Mouse (Mus musculus) limb, embryonic 11.5 days (tissue): ENCODE results near the gene Cdk13. TPM values are rescaled to one million over a fixed set of nuclear protein-coding genes. Genes with fewer than 3 reads are reported as not detected.

Experiments used
- ATAC-seq: fragments of 200-750 bp; cut with Nextera tagmentation; 2 replicates; pipeline ENCODE4 v1.8.0; 2017; ENCODE audit warnings: low read depth; ENCODE audit not compliant: insufficient number of reproducible peaks, low FRiP score, low TSS enrichment
- DNase-seq: peaks from one replicate; pipeline ENCODE4 v3.0.0-alpha.2; 2015; ENCODE audit warnings: low spot score
- H3K27ac ChIP-seq: fragments of 300-500 bp; sonication (generic); replicated peaks from 2 replicates; pipeline ENCODE4 v1.5.1; 2014; ENCODE audit warnings: low read depth, mild to moderate bottlenecking, low read length
- H3K27me3 ChIP-seq: fragments of 300-500 bp; sonication (generic); 2 replicates; pipeline ENCODE4 v1.6.1; 2014; ENCODE audit warnings: mild to moderate bottlenecking, low read length, mixed read lengths; ENCODE audit not compliant: control insufficient read depth, insufficient read depth
- H3K36me3 ChIP-seq: fragments of 300-500 bp; sonication (generic); 2 replicates; pipeline ENCODE4 v1.6.1; 2014; ENCODE audit warnings: mild to moderate bottlenecking, low read length, moderate library complexity, mixed read lengths; ENCODE audit not compliant: control insufficient read depth, insufficient read depth
- H3K4me1 ChIP-seq: fragments of 300-500 bp; sonication (generic); 2 replicates; pipeline ENCODE4 v1.6.1; 2014; ENCODE audit warnings: low read length, mixed read lengths; ENCODE audit not compliant: control insufficient read depth, insufficient read depth
- H3K4me2 ChIP-seq: fragments of 300-500 bp; sonication (generic); 2 replicates; pipeline ENCODE4 v1.6.1; 2014; ENCODE audit warnings: low read depth, mild to moderate bottlenecking, moderate library complexity; ENCODE audit not compliant: severe bottlenecking
- H3K4me3 ChIP-seq: fragments of 300-500 bp; sonication (generic); 2 replicates; pipeline ENCODE4 v1.5.1; 2014; ENCODE audit warnings: low read depth, low read length
- H3K9ac ChIP-seq: fragments of 300-500 bp; sonication (generic); 2 replicates; pipeline ENCODE4 v1.6.1; 2014; ENCODE audit warnings: mild to moderate bottlenecking, low read length
- H3K9me3 ChIP-seq: fragments of 300-500 bp; sonication (generic); 2 replicates; pipeline ENCODE4 v1.6.1; 2016; ENCODE audit warnings: low read length; ENCODE audit not compliant: control insufficient read depth
- WGBS: fragments of 180-500 bp; shearing (Covaris S2); extraction: QIAGEN DNeasy Blood & Tissue Kit; methylation state at CpG from one replicate; pipeline ENCODE4 v1.1.7; 2014; 5-methylcytosine and 5-hydroxymethylcytosine counted together
- polyA plus RNA-seq: library from polyadenylated mRNA; unstranded; fragments of >200 nt; fragmentation: Nextera tagmentation; extraction: Ambion mirVana; gene quantifications from 2 replicates; pipeline ENCODE4 v1.2.1, GENCODE M21; 2014

Gene Cdk13
- polyA plus RNA-seq, 1 experiment from 2014 or later, result 18.1 TPM

DNA sequence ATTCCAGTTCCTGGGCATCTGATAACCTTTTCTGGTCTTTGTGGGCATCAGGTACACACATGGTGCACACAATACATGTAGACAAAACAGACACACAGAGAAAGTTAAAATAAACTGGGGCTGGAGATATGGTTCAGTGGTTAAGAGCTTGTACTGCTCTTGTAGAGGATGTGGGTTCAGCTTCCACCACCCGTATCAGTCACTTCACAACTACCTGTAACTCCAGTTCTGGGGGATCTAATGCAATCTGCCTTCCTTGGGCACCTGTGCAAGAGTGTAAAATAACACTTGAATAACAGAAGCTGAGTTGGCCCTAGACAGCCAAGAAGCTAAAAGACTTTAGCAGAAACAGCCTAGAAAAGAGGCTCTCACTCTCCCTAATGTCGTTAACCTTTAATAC is 12.3 kb upstream of the Cdk13 start:
- no peaks in the 10 kb centered on the region for H3K9me3 ChIP-seq
- ATAC-seq, result no peak
- no peak overlapping the region for H3K4me2 ChIP-seq
- no peak overlapping the region for H3K27ac ChIP-seq
- H3K36me3 ChIP-seq, result no peaks in the 10 kb centered on the region
- no peaks in the 10 kb centered on the region for H3K27me3 ChIP-seq
- no peak overlapping the region for H3K4me3 ChIP-seq
- DNase-seq, result no peak
- no peak overlapping the region for H3K9ac ChIP-seq
- no peaks in the 10 kb centered on the region for H3K4me1 ChIP-seq
- WGBS, result 99% methylated on average over 2 of the region's 2 CpGs

DNA sequence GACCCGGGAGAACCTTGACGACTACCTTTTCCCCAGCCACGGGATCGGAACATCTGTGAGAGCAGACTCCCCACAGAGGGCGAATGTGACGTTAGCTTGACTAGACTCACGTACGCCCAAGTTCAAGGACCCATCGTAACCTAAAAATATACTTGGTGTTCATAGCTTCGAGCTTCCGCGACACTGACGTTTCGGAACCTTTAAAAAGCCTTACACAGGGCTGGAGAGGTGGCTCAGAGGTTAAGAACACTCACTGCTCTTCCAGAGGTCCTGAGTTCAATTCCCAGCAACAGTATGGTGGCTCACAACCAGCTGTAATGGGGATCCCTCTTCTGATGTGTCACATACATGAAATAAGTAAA is 698 bp upstream of the Cdk13 start:
- ATAC-seq (0 out of 2 replicates have a peak, but pooled peaks have one; percentile 2), DNase-seq (no peak)
- no peaks in the 10 kb centered on the region for H3K27me3 ChIP-seq
- H3K4me2 ChIP-seq, result peak overlapping the region; percentile 40
- H3K9me3 ChIP-seq, result 0 out of 2 replicates have a peak, but pooled peaks cover 2% of the 10 kb centered on the region
- H3K4me3 ChIP-seq, result peak overlapping the region; percentile 97
- H3K27ac ChIP-seq, result peak overlapping the region; percentile 94; the same call in 1 of the 2 replicates
- peak overlapping the region; percentile 59 for H3K9ac ChIP-seq
- 1% methylated on average over 14 of the region's 14 CpGs for WGBS
- no peaks in the 10 kb centered on the region for H3K36me3 ChIP-seq
- peaks cover 3% of the 10 kb centered on the region; the same call in 1 of the 2 replicates for H3K4me1 ChIP-seq

GRCm38 (mm10) chr13:17804058-17804841 is 647 bp downstream of the Cdk13 start:
- Histone ChIP-seq H3K36me3 (no peaks in the 10 kb centered on the region), H3K4me3 (peak overlapping the region; percentile 97), H3K4me1 (peaks cover 3% of the 10 kb centered on the region; the same call in 1 of the 2 replicates), H3K27me3 (no peaks in the 10 kb centered on the region), H3K27ac (peak overlapping the region; percentile 94), H3K9me3 (0 out of 2 replicates have a peak, but pooled peaks cover 2% of the 10 kb centered on the region), H3K4me2 (peak overlapping the region; percentile 85), H3K9ac (peak overlapping the region; percentile 95)
- WGBS, result under 1% methylated on average over 85 of the region's 105 CpGs
- DNase-seq (peak; percentile 73), ATAC-seq (peak; percentile 44)

DNA sequence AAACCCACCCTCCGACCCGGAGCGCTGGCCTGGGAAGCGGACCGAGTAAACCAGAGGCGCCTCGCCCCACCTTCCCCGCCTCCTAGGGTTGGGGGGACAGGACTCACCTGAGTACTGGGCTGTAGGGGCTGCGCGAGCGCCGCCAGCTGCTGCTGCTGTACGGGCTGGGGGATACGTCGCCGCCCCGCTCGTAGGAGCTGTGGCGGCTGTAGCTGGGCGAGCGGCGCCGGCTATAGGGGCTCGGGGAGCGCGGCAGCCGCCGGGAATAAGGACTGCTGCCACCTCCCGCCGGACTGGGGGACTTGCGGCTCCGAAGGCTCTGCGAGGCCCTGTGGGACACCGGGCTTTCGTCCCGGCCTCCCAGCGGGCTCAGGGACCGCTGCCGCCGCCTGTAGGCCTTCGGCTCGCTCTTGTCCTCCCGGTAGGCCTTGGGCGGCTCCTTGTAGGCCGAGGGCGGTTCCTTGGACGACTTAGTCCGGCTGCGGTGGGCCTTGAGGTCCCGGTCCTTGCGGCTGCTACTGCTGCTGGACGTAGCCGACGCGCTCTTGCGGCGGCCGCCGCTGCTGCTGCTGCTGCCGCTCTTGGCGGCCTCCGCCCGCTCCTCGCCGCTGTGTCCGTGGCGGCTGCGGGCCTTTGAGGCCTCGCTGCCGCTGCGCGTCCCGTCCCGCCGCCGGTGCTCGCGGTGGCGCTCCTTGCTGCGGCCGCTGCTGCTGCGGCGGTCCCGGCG is 1.4 kb downstream of the Cdk13 start:
- H3K9me3 ChIP-seq, result 0 out of 2 replicates have a peak, but pooled peaks cover 2% of the 10 kb centered on the region
- H3K9ac ChIP-seq, result peak overlapping the region; percentile 95
- no peaks in the 10 kb centered on the region for H3K27me3 ChIP-seq
- peak overlapping the region; percentile 97 for H3K4me3 ChIP-seq
- H3K4me2 ChIP-seq, result peak overlapping the region; percentile 85
- WGBS, result under 1% methylated on average over 78 of the region's 85 CpGs
- H3K36me3 ChIP-seq, result no peaks in the 10 kb centered on the region
- H3K4me1 ChIP-seq, result peaks cover 3% of the 10 kb centered on the region; the same call in 1 of the 2 replicates
- peak; percentile 55 for ATAC-seq
- H3K27ac ChIP-seq, result peak overlapping the region; percentile 94
- peak; percentile 80 for DNase-seq

DNA sequence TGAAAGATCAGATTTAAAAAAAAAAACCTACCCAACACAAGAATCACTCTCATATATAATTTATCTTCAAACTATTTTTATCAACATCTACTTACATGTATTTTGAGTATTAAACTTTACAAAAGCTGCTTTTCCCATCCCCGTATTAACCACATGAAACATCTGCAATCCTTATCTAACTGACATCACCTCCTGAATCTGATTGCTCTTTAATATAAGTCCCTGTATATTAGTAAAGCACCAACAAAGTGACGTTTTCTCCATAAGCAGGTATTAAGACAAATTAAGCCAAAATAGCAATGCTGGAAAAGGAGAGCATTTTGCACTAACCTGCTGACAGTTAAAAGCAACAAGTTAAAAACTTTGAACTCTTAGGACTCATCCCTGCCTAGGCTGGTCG is 2.0 kb downstream of the Cdk13 start:
- ATAC-seq (no peak), DNase-seq (no peak)
- Histone ChIP-seq H3K9ac (peak overlapping the region; percentile 95), H3K4me3 (peak overlapping the region; percentile 97), H3K4me2 (peak overlapping the region; percentile 85), H3K36me3 (no peaks in the 10 kb centered on the region), H3K27me3 (no peaks in the 10 kb centered on the region), H3K4me1 (peaks cover 3% of the 10 kb centered on the region; the same call in 1 of the 2 replicates), H3K27ac (peak overlapping the region; percentile 94; the same call in 1 of the 2 replicates), H3K9me3 (0 out of 2 replicates have a peak, but pooled peaks cover 2% of the 10 kb centered on the region)
- WGBS, result 13% methylated on average over 3 of the region's 3 CpGs

GRCm38 (mm10) chr13:17799735-17800134 is 5.2 kb downstream of the Cdk13 start:
- H3K27ac ChIP-seq, result no peak overlapping the region
- no peak for ATAC-seq
- H3K4me1 ChIP-seq, result peaks cover 3% of the 10 kb centered on the region; the same call in 1 of the 2 replicates
- no peaks in the 10 kb centered on the region for H3K36me3 ChIP-seq
- H3K27me3 ChIP-seq, result no peaks in the 10 kb centered on the region
- no peak for DNase-seq
- H3K9me3 ChIP-seq, result 0 out of 2 replicates have a peak, but pooled peaks cover 2% of the 10 kb centered on the region
- no peak overlapping the region for H3K4me3 ChIP-seq
- no peak overlapping the region for H3K9ac ChIP-seq
- 93% methylated on average over 2 of the region's 2 CpGs for WGBS
- no peak overlapping the region for H3K4me2 ChIP-seq

GRCm38 (mm10) chr13:17795757-17796456 is 9.0 kb downstream of the Cdk13 start:
- Histone ChIP-seq H3K27ac (no peak overlapping the region), H3K4me3 (no peak overlapping the region), H3K27me3 (no peaks in the 10 kb centered on the region), H3K4me2 (no peak overlapping the region), H3K36me3 (no peaks in the 10 kb centered on the region), H3K9ac (no peak overlapping the region), H3K9me3 (no peaks in the 10 kb centered on the region), H3K4me1 (no peaks in the 10 kb centered on the region)
- no peak for ATAC-seq
- DNase-seq, result no peak
- WGBS, result 88% methylated on average over 3 of the region's 3 CpGs

GRCm38 (mm10) chr13:17783643-17784042 is 21.3 kb downstream of the Cdk13 start:
- no peaks in the 10 kb centered on the region for H3K36me3 ChIP-seq
- H3K4me3 ChIP-seq, result no peak overlapping the region
- H3K4me1 ChIP-seq, result no peaks in the 10 kb centered on the region
- WGBS, result 94% methylated on average over 5 of the region's 5 CpGs
- H3K27me3 ChIP-seq, result no peaks in the 10 kb centered on the region
- H3K27ac ChIP-seq, result no peak overlapping the region
- ATAC-seq, result no peak
- H3K4me2 ChIP-seq, result no peak overlapping the region
- no peaks in the 10 kb centered on the region for H3K9me3 ChIP-seq
- no peak for DNase-seq
- H3K9ac ChIP-seq, result no peak overlapping the region
